Mouse (Mus musculus) ES-E14 (cell line): ENCODE results near the gene Dtx3l. TPM values are rescaled to one million over a fixed set of nuclear protein-coding genes. Genes with fewer than 3 reads are reported as not detected.
"Not testable (repeated sequence)": the region's sequence is repeated elsewhere in the genome, so short reads cannot be mapped to it uniquely, and the experiment has no call there.

ENCODE experiments used
- DNase-seq: peaks from one replicate; pipeline ENCODE4 v3.0.0-alpha.2; 2013; ENCODE audit warnings: low read depth, low spot score
- H3K27ac ChIP-seq: 2 replicates; pipeline ENCODE4 v1.5.1; 2012; ENCODE audit warnings: low read depth, mild to moderate bottlenecking, low read length, moderate library complexity, mixed read lengths; ENCODE audit not compliant: poor library complexity, insufficient read depth, severe bottlenecking
- H3K36me3 ChIP-seq: 2 replicates; pipeline ENCODE4 v1.6.1; 2012; ENCODE audit warnings: mild to moderate bottlenecking, low read length, moderate library complexity, mixed read lengths; ENCODE audit not compliant: control insufficient read depth, poor library complexity, insufficient read depth, severe bottlenecking
- H3K4me1 ChIP-seq, 2 experiments: fragments of 150-350 bp in 1 of 2; sonication (generic) in 1 of 2; 2 replicates each; pipeline ENCODE4 v1.6.1; 2012; ENCODE audit warnings: low read length in 2 of 2, mild to moderate bottlenecking in 1 of 2, mixed read lengths in 1 of 2; ENCODE audit not compliant: control insufficient read depth in 2 of 2, insufficient read depth in 2 of 2, poor library complexity in 1 of 2
- H3K4me3 ChIP-seq, 2 experiments: fragments of 150-350 bp in 1 of 2; sonication (generic) in 1 of 2; 2 replicates each; pipeline ENCODE4 v1.5.1; 2012; ENCODE audit warnings: low read length in 2 of 2, low read depth in 1 of 2, mild to moderate bottlenecking in 1 of 2, mixed read lengths in 1 of 2; ENCODE audit not compliant: insufficient read depth in 1 of 2, poor library complexity in 1 of 2, severe bottlenecking in 1 of 2
- H3K9ac ChIP-seq: 2 replicates; pipeline ENCODE4 v1.6.1; 2012; ENCODE audit warnings: low read depth, mild to moderate bottlenecking, low read length, mixed read lengths; ENCODE audit not compliant: poor library complexity, insufficient read depth, severe bottlenecking
- H3K9me3 ChIP-seq: fragments of 150-350 bp; sonication (generic); 2 replicates; pipeline ENCODE4 v1.6.1; 2012; ENCODE audit warnings: low read depth, mild to moderate bottlenecking, low read length; ENCODE audit not compliant: control insufficient read depth, insufficient read depth
- CHD2 ChIP-seq: IDR thresholded peaks from 2 replicates; pipeline ENCODE4 v1.6.1; 2014; ENCODE audit warnings: mild to moderate bottlenecking, low read depth, low read length, inconsistent platforms
- HCFC1 ChIP-seq: IDR thresholded peaks from 2 replicates; pipeline ENCODE4 v1.6.1; 2012; ENCODE audit warnings: low read length, inconsistent platforms, borderline replicate concordance; ENCODE audit not compliant: insufficient read depth
- MAFK ChIP-seq: IDR thresholded peaks from 2 replicates; pipeline ENCODE4 v1.6.1; 2014; ENCODE audit warnings: mild to moderate bottlenecking, low read depth, low read length, inconsistent platforms; ENCODE audit not compliant: insufficient read depth
- ZC3H11A ChIP-seq: IDR thresholded peaks from 2 replicates; pipeline ENCODE4 v1.6.1; 2012; ENCODE audit warnings: low read depth, mild to moderate bottlenecking, inconsistent platforms, low read length, borderline replicate concordance
- ZNF384 ChIP-seq: IDR thresholded peaks from 2 replicates; pipeline ENCODE4 v1.6.1; 2012; ENCODE audit warnings: low read depth, low read length, inconsistent platforms
- in situ Hi-C, 2 experiments: fragments of 600-800 bp; cut with MboI; formaldehyde crosslinking; loops; one replicate each; pipeline ENCODE4 v1.15.1; 2025; ENCODE audit warnings: low sequenced_read_pairs in 2 of 2, inconsistent platforms in 1 of 2; ENCODE audit not compliant: unreplicated experiment in 2 of 2
- total RNA-seq: library from RNA; depleted of rRNA; stranded (reverse); fragments of 300-350 nt; gene quantifications from 2 replicates; pipeline ENCODE4 v1.2.3, GENCODE M21; 2012

The Dtx3l gene
- total RNA-seq, 1 experiment: 3.2 TPM

GRCm38 (mm10) chr16:35968149-35968548 lies 29.2 kb upstream of the Dtx3l start:
- Histone ChIP-seq H3K4me1 (peaks cover 11 to 13% of the 10 kb centered on the region in 2 experiments), H3K9me3 (no peaks in the 10 kb centered on the region), H3K4me3 (no peak overlapping the region), H3K36me3 (peaks cover 2% of the 10 kb centered on the region; the same call in 1 of the 2 replicates), H3K9ac (no peak overlapping the region), H3K27ac (peak overlapping the region; percentile 51; the same call in 1 of the 2 replicates)
- no peak for DNase-seq
- in situ Hi-C loops: no loop called here
- TF ChIP-seq CHD2 (no peak), ZC3H11A (no peak), MAFK (no peak), HCFC1 (no peak), ZNF384 (no peak)

DNA sequence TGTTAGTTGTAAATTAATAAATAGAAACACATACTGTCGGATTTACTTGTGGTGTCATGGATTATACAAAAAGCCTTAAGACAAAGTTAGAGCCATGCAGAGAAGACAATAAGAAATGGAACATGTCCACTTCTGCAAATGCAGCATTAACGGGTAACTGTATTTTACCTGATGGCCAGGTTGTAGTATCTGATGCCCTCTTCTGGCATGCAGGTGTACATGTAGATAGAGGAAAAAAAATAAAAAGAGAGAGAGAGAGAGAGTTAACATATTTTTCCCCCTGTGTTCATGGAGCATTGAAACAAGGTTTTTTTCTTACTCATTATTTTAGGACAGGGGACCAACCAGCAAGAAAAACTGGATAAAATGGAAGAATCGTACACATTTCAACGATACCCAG lies 28.4 kb upstream of the Dtx3l start:
- Histone ChIP-seq H3K4me1 (peaks cover 11 to 13% of the 10 kb centered on the region in 2 experiments), H3K9me3 (no peaks in the 10 kb centered on the region), H3K9ac (no peak overlapping the region), H3K4me3 (no peak overlapping the region), H3K27ac (peak overlapping the region; percentile 98; the same call in 1 of the 2 replicates), H3K36me3 (peaks cover 2% of the 10 kb centered on the region; the same call in 1 of the 2 replicates)
- TF ChIP-seq ZNF384 (peak; percentile 88), CHD2 (no peak), HCFC1 (no peak), MAFK (no peak), ZC3H11A (no peak)
- in situ Hi-C loops: no loop called here
- DNase-seq: no peak

GRCm38 (mm10) chr16:35966411-35967115 lies 27.6 kb upstream of the Dtx3l start:
- Histone ChIP-seq H3K9ac (peak overlapping the region; percentile 35; the same call in 1 of the 2 replicates), H3K36me3 (peaks cover 2% of the 10 kb centered on the region; the same call in 1 of the 2 replicates), H3K4me1 (peaks cover 11 to 13% of the 10 kb centered on the region in 2 experiments), H3K4me3 (no peak overlapping the region), H3K9me3 (no peaks in the 10 kb centered on the region), H3K27ac (peak overlapping the region; percentile 98)
- in situ Hi-C loops: no loop called here
- peak; percentile 65 for DNase-seq
- TF ChIP-seq MAFK (peak; percentile 81), ZC3H11A (no peak)

GRCm38 (mm10) chr16:35965991-35966390 lies 27.0 kb upstream of the Dtx3l start:
- H3K9ac ChIP-seq, H3K9me3 ChIP-seq, DNase-seq, H3K4me3 ChIP-seq, H3K36me3 ChIP-seq, in situ Hi-C loops: not testable (repeated sequence)
- Histone ChIP-seq H3K27ac (peak overlapping the region; percentile 93; the same call in 1 of the 2 replicates), H3K4me1 (peaks cover 11 to 13% of the 10 kb centered on the region in 2 experiments)

- peak; percentile 80; the same call in 1 of the 2 replicates for TF ChIP-seq ZNF384
- no peak for TF ChIP-seq HCFC1
- TF ChIP-seq MAFK: no peak
- TF ChIP-seq CHD2: no peak
- TF ChIP-seq ZC3H11A: no peak
- no peak for DNase-seq
- H3K36me3 ChIP-seq: no peaks in the 10 kb centered on the region; the same call in 1 of the 2 replicates
- no peak overlapping the region for H3K27ac ChIP-seq
- no peaks in the 10 kb centered on the region for H3K9me3 ChIP-seq
- in situ Hi-C loops: no loop called here
- H3K4me3 ChIP-seq: no peak overlapping the region
- no peak overlapping the region for H3K9ac ChIP-seq
- H3K4me1 ChIP-seq: peaks cover 0 to 9% of the 10 kb centered on the region in 2 experiments; a peak in 2 of 4 replicates
These were observed 13.7 kb upstream of the Dtx3l start for GRCm38 (mm10) chr16:35952628-35953130.
